Mouse (Mus musculus): ENCODE measurements around the gene Gckr. TPM values are rescaled to one million over a fixed set of nuclear protein-coding genes. Genes with fewer than 3 reads are reported as not detected.
"Not testable (repeated sequence)": the region's sequence is repeated elsewhere in the genome, so short reads cannot be mapped to it uniquely, and the experiment has no call there.

The Gckr gene
- polyA plus RNA-seq, 1 experiment: 0.26 TPM

- WGBS: under 1% methylated on average over 45 of the region's 45 CpGs
- peak; percentile 98 for DNase-seq (ENCODE audit: low read depth, low spot score)
Observed at GRCm38 (mm10) chr5:31290521-31291360, 6.5 kb upstream of the Gckr start, which contains the start of gene Ift172. Ift172 (minus strand) TSS chr5:31291116.

DNA sequence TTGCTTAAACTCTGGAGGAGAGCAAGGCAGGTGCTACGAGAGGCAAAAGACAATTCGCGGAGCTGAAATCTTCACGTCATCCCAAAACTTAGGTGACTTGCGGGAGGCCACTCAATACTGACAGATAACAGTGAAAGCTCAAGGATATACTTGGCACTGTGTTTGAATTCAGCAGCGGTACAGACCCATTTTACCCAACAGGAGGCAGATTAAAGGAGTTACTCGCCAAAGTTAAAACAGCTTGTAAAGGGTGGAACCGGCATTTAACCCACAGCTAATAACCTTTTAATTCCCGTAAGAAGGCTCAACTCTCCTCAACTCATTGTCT is 5.9 kb upstream of the Gckr start:
- DNase-seq (ENCODE audit: low read depth, low spot score): no peak
- 1% methylated on average over 9 of the region's 9 CpGs for WGBS

GRCm38 (mm10) chr5:31294964-31295605 is 2.2 kb upstream of the Gckr start:
- DNase-seq (ENCODE audit: low read depth, low spot score): no peak
- WGBS: 14% methylated on average over 29 of the region's 29 CpGs

- no peak for DNase-seq (ENCODE audit: low read depth, low spot score)
- under 1% methylated on average over 42 of the region's 46 CpGs for WGBS
Observed at GRCm38 (mm10) chr5:31295606-31296141, 1.6 kb upstream of the Gckr start, which contains the start of gene Fndc4. Fndc4 (minus strand) TSS chr5:31296080.

DNA sequence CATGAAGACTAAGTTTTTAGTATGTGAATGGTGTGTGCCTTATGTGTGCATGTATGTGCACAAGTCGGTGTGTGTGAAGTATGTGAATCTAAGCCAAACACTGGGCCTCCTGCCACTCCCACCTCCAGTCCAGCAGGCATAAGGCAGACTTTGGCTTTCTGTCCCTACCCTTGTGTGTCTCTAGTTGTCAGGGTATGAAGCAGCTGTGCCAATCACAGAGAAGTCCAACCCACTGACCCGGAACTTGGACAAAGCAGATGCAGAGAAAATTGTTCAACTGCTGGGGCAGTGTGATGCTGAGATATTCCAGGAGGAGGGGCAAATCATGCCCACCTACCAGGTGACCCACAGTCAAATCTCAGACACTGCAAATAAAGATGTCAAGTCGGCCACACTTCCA is 738 bp downstream of the Gckr start:
- WGBS: 45% methylated on average over 3 of the region's 3 CpGs
- no peak for DNase-seq (ENCODE audit: low read depth, low spot score)

DNA sequence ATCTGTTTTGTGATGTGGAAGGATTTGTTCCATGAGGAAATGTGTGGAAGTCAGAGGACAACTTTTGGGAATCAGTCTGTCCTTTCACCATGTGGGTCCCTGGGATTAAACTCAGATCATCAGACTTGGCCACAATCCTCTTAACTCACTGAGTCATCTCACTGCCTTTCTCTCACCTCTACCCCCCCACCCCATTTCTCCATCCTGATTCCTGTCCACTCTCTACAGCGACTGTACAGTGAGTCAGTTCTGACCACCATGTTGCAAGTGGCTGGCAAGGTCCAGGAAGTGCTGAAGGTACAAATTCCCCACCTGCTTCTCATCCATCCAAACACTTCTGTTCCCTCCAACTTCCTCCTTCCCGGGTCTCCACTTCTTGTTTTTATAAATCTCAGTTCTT is 1.2 kb downstream of the Gckr start:
- DNase-seq (ENCODE audit: low read depth, low spot score): no peak
- WGBS: 35% methylated on average over 2 of the region's 2 CpGs

DNA sequence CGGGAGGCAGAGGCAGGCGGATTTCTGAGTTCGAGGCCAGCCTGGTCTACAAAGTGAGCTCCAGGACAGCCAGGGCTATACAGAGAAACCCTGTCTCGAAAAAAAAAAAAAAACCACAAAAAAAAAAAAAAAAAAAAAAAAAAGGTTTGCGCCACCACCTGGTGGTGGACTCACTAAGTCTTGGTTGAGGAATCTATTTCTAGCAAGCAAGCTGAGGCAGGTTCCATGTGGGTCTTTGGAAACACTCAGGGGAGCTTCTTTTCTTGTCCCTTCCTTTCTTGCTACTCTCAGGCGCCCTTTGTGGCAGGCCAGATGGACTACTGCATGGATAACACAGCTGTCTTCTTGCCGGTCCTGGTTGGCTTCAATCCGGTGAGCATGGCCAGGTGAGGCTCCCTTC is 4.6 kb downstream of the Gckr start:
- WGBS: 61% methylated on average over 8 of the region's 8 CpGs
- DNase-seq (ENCODE audit: low read depth, low spot score): no peak

DNA sequence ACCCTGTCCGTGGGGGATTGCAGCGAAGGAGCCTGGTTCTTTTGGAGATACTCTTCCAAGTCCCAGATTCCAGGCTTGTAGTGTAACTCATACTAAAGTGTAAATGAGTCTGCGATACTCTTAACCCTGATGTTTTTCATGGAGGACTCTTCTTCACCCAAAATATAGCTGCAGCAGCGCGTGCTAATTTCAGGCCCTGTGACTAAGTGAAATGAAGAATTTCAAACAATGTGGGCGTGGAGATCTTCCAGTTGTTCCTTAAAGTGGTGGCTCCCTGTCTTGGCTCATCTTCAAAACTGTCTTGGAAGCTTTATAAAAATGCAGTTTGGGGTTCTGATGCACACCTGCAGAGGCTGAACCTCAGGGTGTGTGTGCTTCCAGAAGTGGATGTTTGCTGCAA is 5.8 kb downstream of the Gckr start:
- no peak for DNase-seq (ENCODE audit: low read depth, low spot score)
- 81% methylated on average over 6 of the region's 6 CpGs for WGBS

- 81% methylated on average over 8 of the region's 8 CpGs for WGBS
- DNase-seq (ENCODE audit: low read depth, low spot score): no peak
Observed at GRCm38 (mm10) chr5:31312806-31313205, 15.6 kb downstream of the Gckr start.

- 73% methylated on average over 3 of the region's 3 CpGs for WGBS
- no peak for DNase-seq (ENCODE audit: low read depth, low spot score)
Observed at GRCm38 (mm10) chr5:31322776-31323175, 25.5 kb downstream of the Gckr start.

GRCm38 (mm10) chr5:31324085-31324484 is 26.8 kb downstream of the Gckr start:
- no peak for DNase-seq (ENCODE audit: low read depth, low spot score)
- 39% methylated on average over 3 of the region's 3 CpGs for WGBS

GRCm38 (mm10) chr5:31326850-31327249 is 29.6 kb downstream of the Gckr start:
- WGBS: 11% methylated on average over 5 of the region's 5 CpGs
- no peak for DNase-seq (ENCODE audit: low read depth, low spot score)

- peak; percentile 40 for DNase-seq (ENCODE audit: low read depth, low spot score)
- 27% methylated on average over 7 of the region's 7 CpGs for WGBS
Observed at GRCm38 (mm10) chr5:31328255-31328654, 31.0 kb downstream of the Gckr start.

DNA sequence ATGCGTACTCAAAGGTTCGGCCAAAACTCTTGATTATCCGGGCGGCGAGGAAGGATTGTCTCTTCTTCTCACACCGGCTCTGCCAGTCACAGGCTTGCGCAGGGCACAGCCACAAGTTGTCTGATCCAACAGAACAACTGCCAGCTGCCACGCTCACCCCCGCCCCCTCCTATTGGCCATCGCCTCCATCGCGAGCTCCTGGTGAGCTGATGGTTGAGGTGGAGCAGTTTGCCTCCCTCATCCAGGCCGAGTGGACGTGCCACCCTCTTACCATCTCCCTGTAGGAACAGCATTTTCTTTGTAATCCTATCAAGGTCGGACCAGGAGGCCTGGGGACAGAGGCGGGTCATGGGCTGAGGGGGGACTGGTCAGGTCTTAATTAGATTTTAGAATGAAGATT is 60.3 kb downstream of the Gckr start:
- WGBS: 75% methylated on average over 16 of the region's 16 CpGs
- DNase-seq (ENCODE audit: low read depth, low spot score): not testable (repeated sequence)

- no peak for DNase-seq (ENCODE audit: low read depth, low spot score)
- WGBS: 79% methylated on average over 6 of the region's 6 CpGs
Observed at GRCm38 (mm10) chr5:31360955-31361354, 63.7 kb downstream of the Gckr start.

Other genes with a start within 250 kb of the Gckr start
- 92.9 and 98.2 TPM in 2 replicates for gene Atraid, start 249.1 kb upstream of the Gckr start, polyA plus RNA-seq (2012; rRNA removed)
- 73.4 and 107 TPM in 2 replicates for gene Slc5a6, start 248.5 kb upstream of the Gckr start, polyA plus RNA-seq (2012; rRNA removed)
- gene Cad, start 242.7 kb upstream of the Gckr start, polyA plus RNA-seq (2012; rRNA removed): 15.1 and 21.2 TPM in 2 replicates
- not detected in 2 replicates for gene Dnajc5g, start 191.2 kb upstream of the Gckr start, polyA plus RNA-seq (2012; rRNA removed)
- gene Slc30a3, start 189.2 kb upstream of the Gckr start, polyA plus RNA-seq (2012; rRNA removed): 0.14 and 0.16 TPM in 2 replicates
- gene Trim54, start 180.7 kb upstream of the Gckr start, polyA plus RNA-seq (2012; rRNA removed): 0.05 TPM in 1 of 2 replicates, not detected in the other
- gene Ucn, start 158.6 kb upstream of the Gckr start, polyA plus RNA-seq (2012; rRNA removed): not detected in 2 replicates
- 46.8 and 47.5 TPM in 2 replicates for gene Mpv17, start 143.2 kb upstream of the Gckr start, polyA plus RNA-seq (2012; rRNA removed)
- 0.38 and 0.71 TPM in 2 replicates for gene Gm29609, start 117.5 kb upstream of the Gckr start, polyA plus RNA-seq (2012; rRNA removed)
- gene Gtf3c2, start 117.3 kb upstream of the Gckr start, polyA plus RNA-seq (2012; rRNA removed): 46.9 and 53.6 TPM in 2 replicates
- gene Snx17, start 104.2 kb upstream of the Gckr start, polyA plus RNA-seq (2012; rRNA removed): 73.2 and 81.2 TPM in 2 replicates
- gene Eif2b4, start 104.0 kb upstream of the Gckr start, polyA plus RNA-seq (2012; rRNA removed): 51.0 and 54.4 TPM in 2 replicates
- gene Zfp513, start 95.1 kb upstream of the Gckr start, polyA plus RNA-seq (2012; rRNA removed): 35.0 and 46.0 TPM in 2 replicates
- gene Ppm1g, start 76.8 kb upstream of the Gckr start, polyA plus RNA-seq (2012; rRNA removed): 47.4 and 58.8 TPM in 2 replicates
- gene Nrbp1, start 56.6 kb upstream of the Gckr start, polyA plus RNA-seq (2012; rRNA removed): 143 and 149 TPM in 2 replicates
- not detected in 2 replicates for gene Gm9970, start 56.2 kb upstream of the Gckr start, polyA plus RNA-seq (2012; rRNA removed)
- gene Krtcap3, start 45.8 kb upstream of the Gckr start, polyA plus RNA-seq (2012; rRNA removed): 186 and 200 TPM in 2 replicates
- gene Ift172, start 6.3 kb upstream of the Gckr start, polyA plus RNA-seq (2012; rRNA removed): 26.5 and 33.0 TPM in 2 replicates
- 1.8 and 2.6 TPM in 2 replicates for gene Fndc4, start 1.4 kb upstream of the Gckr start, polyA plus RNA-seq (2012; rRNA removed)
- gene Zfp512, start 155.0 kb downstream of the Gckr start, polyA plus RNA-seq (2012; rRNA removed): 7.0 and 8.8 TPM in 2 replicates
- gene 4930548H24Rik, start 188.3 kb downstream of the Gckr start, polyA plus RNA-seq (2012; rRNA removed): not detected in 2 replicates
- gene Gpn1, start 197.3 kb downstream of the Gckr start, polyA plus RNA-seq (2012; rRNA removed): 8.4 and 9.0 TPM in 2 replicates
- gene Slc4a1ap, start 229.6 kb downstream of the Gckr start, polyA plus RNA-seq (2012; rRNA removed): 9.0 and 11.8 TPM in 2 replicates
- gene Supt7l, start 230.4 kb downstream of the Gckr start, polyA plus RNA-seq (2012; rRNA removed): 9.0 and 12.2 TPM in 2 replicates